Mouse (Mus musculus): Measurements from ENCODE around the gene Rasip1.

Rasip1 gene

GRCm38 (mm10) chr7:45685811-45686210 lies 58.5 kb downstream of the Rasip1 start:
- no peak for DNase-seq (ENCODE audit: low spot score in 2 of 2)

- no peak for DNase-seq (ENCODE audit: low spot score in 2 of 2)
Measured at GRCm38 (mm10) chr7:45686841-45687240, 59.6 kb downstream of the Rasip1 start.
